Mouse (Mus musculus): Measurements from ENCODE around the gene Lst1.

Gene Lst1

DNA sequence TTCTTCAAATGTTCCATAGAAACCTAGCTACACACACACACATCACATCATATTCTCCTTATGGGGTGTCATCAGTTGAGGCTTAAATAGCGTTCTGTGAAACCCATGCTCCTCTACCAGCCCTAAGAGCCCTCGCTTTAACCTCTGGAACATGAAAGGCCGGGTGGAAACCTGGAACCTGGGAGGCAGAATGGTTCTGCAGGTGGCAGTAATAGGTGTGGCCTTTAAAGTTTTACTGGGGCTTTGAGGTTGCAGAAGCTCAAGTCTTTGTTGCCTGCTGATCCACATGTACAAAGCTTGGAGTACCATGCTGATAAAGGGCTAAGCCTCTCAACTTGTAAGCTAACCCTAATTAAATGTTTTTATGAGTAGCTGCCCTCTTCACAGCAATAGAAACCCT is 40.9 kb downstream of the Lst1 start:
- H3K36me3 ChIP-seq (ENCODE audit: control insufficient read depth, insufficient read depth, low read length, poor library complexity, severe bottlenecking) = peaks cover 41% of the 10 kb centered on the region
- DNase-seq (ENCODE audit: low read depth, low spot score) = no peak
- H3K27me3 ChIP-seq (ENCODE audit: control insufficient read depth, insufficient read depth, low read length, poor library complexity, severe bottlenecking) = no peaks in the 10 kb centered on the region

GRCm38 (mm10) chr17:35146139-35146538 is 42.1 kb downstream of the Lst1 start:
- no peaks in the 10 kb centered on the region for H3K27me3 ChIP-seq (ENCODE audit: control insufficient read depth, insufficient read depth, low read length, poor library complexity, severe bottlenecking)
- no peak for DNase-seq (ENCODE audit: low read depth, low spot score)
- H3K36me3 ChIP-seq (ENCODE audit: control insufficient read depth, insufficient read depth, low read length, poor library complexity, severe bottlenecking) = peaks cover 49% of the 10 kb centered on the region

DNA sequence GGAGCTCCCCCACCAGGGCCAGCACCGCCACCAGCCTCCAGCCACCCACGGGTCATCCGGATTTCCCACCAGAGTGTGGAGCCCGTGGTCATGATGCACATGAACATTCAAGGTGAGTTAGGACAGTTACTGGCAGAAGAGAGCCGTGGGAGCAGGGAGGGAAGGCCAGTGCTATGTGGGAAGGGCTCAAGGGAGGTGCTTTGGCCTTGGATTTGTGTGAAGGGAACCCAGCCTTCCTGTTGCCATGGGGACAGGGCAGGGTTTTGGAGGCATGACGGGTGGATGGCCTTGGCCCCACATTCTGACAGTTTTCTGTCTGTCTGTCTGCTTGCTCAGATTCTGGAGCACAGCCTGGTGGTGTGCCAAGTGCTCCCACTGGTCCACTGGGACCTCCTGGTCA is 46.3 kb downstream of the Lst1 start:
- no peak for DNase-seq (ENCODE audit: low read depth, low spot score)
- Histone ChIP-seq H3K36me3 (ENCODE audit: control insufficient read depth, insufficient read depth, low read length, poor library complexity, severe bottlenecking) (peaks cover 47% of the 10 kb centered on the region), H3K27me3 (ENCODE audit: control insufficient read depth, insufficient read depth, low read length, poor library complexity, severe bottlenecking) (no peaks in the 10 kb centered on the region)

- peaks cover 43% of the 10 kb centered on the region for H3K36me3 ChIP-seq (ENCODE audit: control insufficient read depth, insufficient read depth, low read length, poor library complexity, severe bottlenecking)
- no peaks in the 10 kb centered on the region for H3K27me3 ChIP-seq (ENCODE audit: control insufficient read depth, insufficient read depth, low read length, poor library complexity, severe bottlenecking)
- DNase-seq (ENCODE audit: low read depth, low spot score) = no peak
Observed at GRCm38 (mm10) chr17:35140490-35140996, 47.7 kb downstream of the Lst1 start.

DNA sequence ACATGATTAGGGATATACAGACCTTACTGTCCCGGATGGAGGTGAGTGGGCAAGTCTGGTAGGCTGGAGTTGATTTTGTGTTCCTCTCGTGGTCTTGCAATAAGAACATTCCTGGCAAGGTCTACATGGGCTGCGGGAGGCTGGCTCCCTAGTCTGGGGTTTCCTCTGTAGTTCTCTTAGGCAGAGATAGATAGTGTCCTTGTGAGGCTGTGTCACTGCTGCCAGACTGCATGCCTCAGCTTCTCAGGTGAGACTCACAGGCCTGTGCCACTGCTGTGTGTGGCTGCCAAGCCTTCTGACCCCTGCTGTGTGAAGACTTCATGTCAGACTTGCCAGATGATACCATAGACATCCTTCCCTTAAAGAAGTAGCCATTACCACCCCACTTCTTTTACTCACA is 49.0 kb downstream of the Lst1 start:
- Histone ChIP-seq H3K27me3 (ENCODE audit: control insufficient read depth, insufficient read depth, low read length, poor library complexity, severe bottlenecking) (no peaks in the 10 kb centered on the region), H3K36me3 (ENCODE audit: control insufficient read depth, insufficient read depth, low read length, poor library complexity, severe bottlenecking) (peaks cover 37% of the 10 kb centered on the region)
- DNase-seq (ENCODE audit: low read depth, low spot score) = no peak

- peaks cover 10% of the 10 kb centered on the region for H3K36me3 ChIP-seq (ENCODE audit: control insufficient read depth, insufficient read depth, low read length, poor library complexity, severe bottlenecking)
- no peak for DNase-seq (ENCODE audit: low read depth, low spot score)
- H3K27me3 ChIP-seq (ENCODE audit: control insufficient read depth, insufficient read depth, low read length, poor library complexity, severe bottlenecking) = no peaks in the 10 kb centered on the region
Observed at GRCm38 (mm10) chr17:35135591-35136320, 52.5 kb downstream of the Lst1 start.

Data from splenic B cell, adult 2 months (primary cell).